Mouse (Mus musculus) embryo, embryonic 11 days (tissue): Measurements from ENCODE around the gene Olfr54.
A peak's percentile ranks its signal among the peaks of the same experiment; 100 is the strongest.
"Not testable (repeated sequence)": the region's sequence is repeated elsewhere in the genome, so short reads cannot be mapped to it uniquely, and the experiment has no call there.

ENCODE experiments used
- DNase-seq: peaks from one replicate; pipeline ENCODE4 v3.0.0-alpha.2; 2015

The Olfr54 gene

GRCm38 (mm10) chr11:51013936-51014335 lies at the start of gene Olfr54:
Olfr54 (plus strand) TSS chr11:51014236.
- no peak for DNase-seq

DNA sequence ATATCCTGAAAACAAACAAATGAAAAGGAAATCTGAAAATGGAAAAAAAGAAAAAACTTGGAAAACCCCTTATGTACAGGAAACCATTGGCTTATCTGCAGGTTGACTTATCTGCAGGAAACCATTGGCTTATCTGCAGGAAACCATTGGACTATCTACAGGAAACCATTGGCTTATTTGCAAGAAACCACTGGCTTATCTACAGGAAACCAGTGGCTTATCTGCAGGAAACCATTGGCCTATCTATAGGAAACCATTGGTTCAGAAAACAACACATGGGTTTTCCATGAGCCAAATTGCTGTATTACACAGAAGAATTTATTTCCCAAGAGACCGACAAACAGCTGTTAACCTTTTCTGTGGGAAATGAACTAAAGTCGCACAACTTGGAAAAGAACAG lies 49.1 kb upstream of the Olfr54 start:
- no peak for DNase-seq

- DNase-seq = no peak
These were observed 47.8 kb upstream of the Olfr54 start, which contains the start of gene Olfr1378 for GRCm38 (mm10) chr11:50966230-50966629. Olfr1378 (plus strand) TSS chr11:50966530.

DNA sequence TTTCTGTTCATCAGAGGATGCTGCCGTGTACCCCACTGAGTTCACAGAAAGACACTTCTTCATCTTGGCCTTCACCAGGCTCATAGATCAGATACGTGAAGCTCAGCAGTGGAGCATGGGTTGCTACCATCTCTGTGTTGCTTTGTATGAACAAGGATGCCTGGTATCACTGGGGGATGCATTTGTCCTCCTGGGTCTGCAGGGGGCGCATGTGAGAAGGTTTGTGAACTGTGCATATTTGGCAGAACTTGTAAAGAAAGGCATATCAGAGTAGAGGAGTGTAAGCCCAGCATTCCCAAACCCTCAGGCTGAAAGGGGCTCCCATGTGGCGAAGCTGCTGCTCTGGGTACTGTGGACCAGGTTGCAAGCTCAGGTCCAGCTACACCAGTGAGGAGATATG lies 36.8 kb upstream of the Olfr54 start:
- DNase-seq = no peak

- DNase-seq = no peak
These were observed 32.4 kb upstream of the Olfr54 start, which contains the start of gene Olfr1377 for GRCm38 (mm10) chr11:50981667-50982066. Olfr1377 (plus strand) TSS chr11:50981967.

- no peak for DNase-seq
These were observed 10.7 kb upstream of the Olfr54 start, which contains the start of gene Olfr51 for GRCm38 (mm10) chr11:51003296-51003695. Olfr51 (plus strand) TSS chr11:51003596.

DNA sequence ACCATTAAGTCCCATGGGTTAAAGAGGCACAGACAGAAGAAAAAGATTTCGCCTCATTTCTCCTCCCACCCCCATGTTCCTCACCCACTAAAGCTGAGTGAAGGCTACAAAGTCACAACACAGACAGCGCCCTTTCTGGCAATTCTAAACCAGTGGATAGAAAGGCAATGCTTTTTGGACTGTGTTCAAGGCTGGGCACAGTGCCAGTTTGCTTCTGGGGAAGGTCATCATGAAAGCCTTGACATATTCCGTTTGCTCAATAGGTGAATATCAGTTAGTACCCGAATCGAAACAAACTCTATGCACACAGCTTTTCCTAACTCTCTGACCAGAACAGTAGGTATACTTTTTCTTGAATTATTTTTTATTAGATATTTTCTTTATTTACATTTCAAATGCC lies 2.2 kb upstream of the Olfr54 start:
- DNase-seq = no peak

GRCm38 (mm10) chr11:51016341-51016740 lies 2.3 kb downstream of the Olfr54 start:
- no peak for DNase-seq

- not testable (repeated sequence) for DNase-seq
These were observed 12.8 kb downstream of the Olfr54 start for GRCm38 (mm10) chr11:51026811-51027210.

DNA sequence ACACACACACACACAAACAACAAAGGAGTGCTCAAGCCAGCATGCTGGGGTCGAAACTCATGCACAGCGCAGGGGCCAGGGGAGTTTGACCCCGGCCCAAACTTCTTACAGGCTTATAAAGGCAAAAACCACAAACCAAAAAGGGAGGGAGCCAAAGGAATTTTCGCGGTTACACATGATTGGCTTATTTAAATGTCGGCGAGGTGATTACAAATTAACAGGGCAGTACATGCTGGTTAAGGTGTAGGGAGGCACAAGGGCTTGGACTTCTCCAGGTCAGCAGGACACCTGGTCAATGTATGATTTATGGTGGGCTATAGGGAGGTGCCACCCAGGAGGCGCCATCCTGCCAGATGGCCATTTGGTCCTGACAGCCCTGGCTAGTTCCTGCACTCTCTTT lies 15.3 kb downstream of the Olfr54 start:
- DNase-seq = not testable (repeated sequence)

DNA sequence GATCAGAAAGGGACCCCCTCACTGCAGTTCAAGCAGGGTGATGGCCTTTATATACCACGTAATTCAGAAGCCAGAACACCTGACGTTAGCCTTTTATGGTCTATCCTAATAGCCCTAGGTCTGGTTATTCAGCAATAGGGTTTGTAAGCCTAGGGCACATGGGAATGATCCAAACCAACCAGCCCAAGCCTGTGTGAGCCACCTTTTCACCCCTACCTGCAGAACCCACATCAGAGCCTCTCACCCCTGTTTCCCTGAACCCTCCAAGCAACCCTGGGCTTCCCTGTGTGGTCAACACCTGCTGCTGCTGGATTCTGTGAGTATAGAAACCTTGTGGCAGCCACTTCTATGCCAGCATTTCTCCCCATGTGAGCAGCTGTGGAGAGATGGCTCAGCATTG lies 16.2 kb downstream of the Olfr54 start:
- no peak for DNase-seq

- peak; percentile 64 for DNase-seq
These were observed 18.8 kb downstream of the Olfr54 start for GRCm38 (mm10) chr11:51032851-51033250.

DNA sequence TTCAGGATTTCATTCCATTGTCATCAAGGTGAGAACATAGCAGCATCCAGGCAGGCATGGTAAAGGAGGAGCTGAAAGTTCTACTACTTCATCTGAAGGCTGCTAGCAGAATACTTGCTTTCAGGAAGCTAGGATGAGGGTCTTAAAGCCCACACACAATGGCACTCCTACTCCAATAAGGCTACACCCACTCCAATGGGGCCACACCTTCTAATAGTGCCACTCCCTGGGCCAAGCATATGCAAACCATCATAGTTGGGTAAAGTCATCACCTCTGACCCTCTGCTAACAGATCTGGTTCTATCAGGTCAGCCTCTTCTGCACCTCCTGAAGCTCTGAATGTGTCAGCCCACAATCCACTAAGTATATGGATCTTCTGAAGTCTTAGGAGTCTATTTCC lies 20.1 kb downstream of the Olfr54 start:
- DNase-seq = not testable (repeated sequence)

DNA sequence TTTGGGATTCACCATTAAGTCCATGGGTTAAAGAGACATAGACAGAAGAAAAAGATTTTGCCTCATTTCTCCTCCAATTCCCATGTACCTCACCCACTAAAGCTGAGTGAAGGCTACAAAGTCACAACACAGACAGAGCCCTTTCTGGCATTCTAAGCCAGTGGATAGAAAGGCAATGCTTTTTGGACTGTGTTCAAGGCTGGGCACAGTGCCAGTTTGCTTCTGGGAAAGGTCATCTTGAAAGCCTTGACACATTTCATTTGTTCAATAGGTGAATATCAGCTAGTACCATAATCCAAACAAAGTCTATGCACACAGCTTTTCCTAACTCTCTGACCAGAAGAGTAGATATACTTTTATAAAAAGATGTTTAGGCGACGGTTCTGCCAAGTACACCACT lies 21.9 kb downstream of the Olfr54 start:
- DNase-seq = no peak

DNA sequence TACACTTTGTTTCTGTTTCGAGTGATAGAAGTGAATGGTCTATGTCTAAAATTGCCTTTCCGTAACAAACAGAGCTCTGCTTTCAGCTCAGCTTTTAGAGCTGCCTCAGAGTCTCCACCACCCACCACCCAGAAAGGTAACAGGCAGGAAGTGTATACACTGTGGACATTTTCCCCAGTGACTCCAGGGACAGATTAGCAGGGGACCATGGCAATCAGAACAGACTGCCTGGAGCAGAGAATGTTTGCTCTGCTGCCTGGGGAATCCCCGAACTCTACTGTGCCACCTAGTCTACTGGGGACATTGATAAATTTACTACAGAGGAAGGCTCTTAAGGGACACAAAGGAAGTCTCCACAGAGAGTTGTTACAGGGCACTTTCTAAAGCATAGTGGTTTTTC lies 30.7 kb downstream of the Olfr54 start:
- not testable (repeated sequence) for DNase-seq

- DNase-seq = not testable (repeated sequence)
These were observed 33.8 kb downstream of the Olfr54 start, which contains the start of gene Olfr1375 for GRCm38 (mm10) chr11:51047809-51048208. Olfr1375 (plus strand) TSS chr11:51048109.

DNA sequence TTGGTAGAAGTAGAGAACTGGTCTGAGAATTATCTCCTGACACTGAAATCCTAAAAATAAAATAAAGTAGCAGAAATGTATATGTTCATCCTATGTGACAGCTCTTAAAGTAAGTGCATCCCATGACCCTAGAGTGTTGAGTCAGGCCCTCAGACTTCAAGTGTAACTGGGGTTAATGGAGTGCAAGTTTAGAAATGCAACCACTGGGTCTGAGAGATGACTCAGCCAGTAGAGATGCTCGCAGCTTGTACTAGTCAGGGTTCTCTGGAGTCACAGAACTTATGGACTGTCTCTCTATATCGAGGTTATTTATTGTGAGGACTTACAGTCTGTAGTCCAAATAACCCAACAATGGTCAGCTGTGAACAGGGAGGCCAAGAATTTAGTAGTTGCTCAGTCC lies 37.6 kb downstream of the Olfr54 start:
- no peak for DNase-seq

- DNase-seq = peak; percentile 7
These were observed 39.2 kb downstream of the Olfr54 start for GRCm38 (mm10) chr11:51053230-51053629.

DNA sequence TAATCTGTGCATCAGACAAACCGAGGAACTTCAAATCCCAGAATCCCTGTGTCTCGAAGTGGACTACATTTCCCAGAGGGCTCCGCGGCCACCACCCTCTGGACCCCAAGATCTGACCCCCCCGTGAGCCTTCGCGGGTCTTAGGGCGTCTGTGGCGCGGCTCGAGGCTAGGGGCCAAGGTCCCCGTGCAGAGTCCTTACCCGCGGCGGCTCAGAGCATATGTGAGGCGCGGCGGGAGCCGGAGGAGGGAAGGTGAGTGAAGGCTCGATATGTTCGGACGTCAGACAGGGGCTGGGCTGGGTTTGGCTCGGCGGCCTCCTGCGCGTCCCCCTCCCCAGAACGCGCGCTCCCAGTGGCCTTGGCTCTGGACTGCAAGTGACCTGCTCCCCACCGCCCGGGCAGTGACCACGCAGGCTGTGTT lies 45.1 kb downstream of the Olfr54 start, which contains the start of gene Zfp354a:
Gene Zfp354a, plus strand, starts transcription at position 107 of the 421 bp plus-strand sequence.
- peak; percentile 90 for DNase-seq

DNA sequence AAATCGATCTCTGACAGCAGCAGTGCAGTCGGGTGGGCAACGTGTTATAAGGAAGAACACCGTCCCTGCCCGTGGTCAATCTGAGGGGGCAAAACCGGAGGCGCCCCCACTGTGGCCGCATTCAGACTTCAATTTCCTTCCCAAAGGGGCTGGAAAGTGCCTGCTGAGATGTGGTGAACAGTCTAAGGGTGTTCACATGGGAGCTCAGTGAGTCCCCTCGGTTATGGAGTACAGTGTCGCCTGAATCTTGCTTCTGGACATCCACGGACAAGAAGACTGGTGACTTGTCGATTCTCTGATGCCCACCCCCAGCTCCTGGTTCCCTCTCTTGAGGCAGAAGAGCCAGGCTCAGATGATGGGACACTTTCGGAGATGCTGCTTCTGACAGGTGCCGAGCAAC lies 45.6 kb downstream of the Olfr54 start:
- DNase-seq = no peak

DNA sequence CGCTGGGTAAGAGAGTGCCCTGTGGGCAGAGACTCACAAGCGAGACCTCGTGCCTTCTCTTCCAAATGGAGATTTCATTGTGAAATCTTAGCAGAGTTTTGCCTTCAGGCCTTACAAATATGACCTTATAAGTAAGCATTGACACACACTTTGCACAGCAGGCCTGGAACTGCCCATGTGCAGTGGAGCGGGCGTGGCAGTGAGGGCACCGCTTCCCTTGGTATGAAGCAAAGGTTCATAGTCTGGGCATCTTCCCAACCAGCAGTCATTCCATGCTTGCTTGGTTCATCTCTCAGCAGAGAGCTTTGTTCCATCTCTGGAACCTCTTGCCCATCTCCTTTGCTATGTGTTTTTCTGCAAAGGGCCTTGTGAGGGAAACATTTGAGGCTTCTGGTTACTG lies 46.9 kb downstream of the Olfr54 start:
- no peak for DNase-seq

DNA sequence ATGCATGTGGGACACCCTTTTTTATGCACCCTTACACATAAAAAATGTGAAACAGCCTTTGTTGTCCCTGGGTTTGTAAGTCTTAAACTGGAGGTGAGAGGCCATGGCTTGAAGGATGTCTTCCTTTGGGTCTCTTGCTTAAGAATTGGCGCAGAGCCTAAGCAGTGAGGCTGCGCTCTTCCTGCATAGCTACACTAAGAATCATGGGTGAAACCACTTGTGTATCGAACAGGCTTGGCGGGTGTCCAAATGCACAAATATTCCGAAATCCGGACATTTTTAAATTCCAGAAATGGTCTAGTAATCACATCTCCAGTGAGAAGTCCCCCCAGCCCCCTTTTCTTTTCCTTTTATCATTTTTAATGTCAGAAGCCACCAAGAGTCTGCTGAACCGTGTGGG lies 49.2 kb downstream of the Olfr54 start:
- DNase-seq = no peak

DNA sequence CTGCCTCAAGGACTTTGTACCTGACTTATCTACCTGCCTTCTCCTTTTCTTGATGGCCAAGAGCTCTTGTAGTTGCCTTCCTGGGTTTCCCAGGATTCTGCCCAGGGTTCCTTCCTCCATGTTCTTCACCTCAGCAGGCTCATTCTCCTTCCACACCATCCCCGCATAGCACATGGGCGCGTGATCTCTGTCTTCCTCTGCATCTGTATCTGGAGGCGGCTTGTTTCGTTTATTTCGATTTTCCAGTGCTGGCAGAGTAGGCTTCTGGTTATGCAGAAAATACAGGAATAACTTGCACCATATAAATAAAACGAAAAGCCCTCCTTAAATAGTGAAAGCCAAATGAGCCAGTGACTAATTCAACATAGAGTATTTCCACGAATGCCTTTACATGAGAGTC lies 49.8 kb downstream of the Olfr54 start:
- DNase-seq = no peak
